Mouse (Mus musculus) v-Abl transformed pro-B cells (cell line): ENCODE measurements at regions not wholly inside any gene's neighbourhood (a gene's known extent, or its start where the extent isn't known, plus 50 kb on each side); places are given as distances from the start of the nearest gene placed in this dataset.

Source experiments
- in situ Hi-C, 2 experiments: fragments of 400-800 bp; cut with MboI; formaldehyde crosslinking; loops; one replicate each; pipeline ENCODE4 v1.15.1; 2025; ENCODE audit not compliant: unreplicated experiment in 2 of 2

DNA sequence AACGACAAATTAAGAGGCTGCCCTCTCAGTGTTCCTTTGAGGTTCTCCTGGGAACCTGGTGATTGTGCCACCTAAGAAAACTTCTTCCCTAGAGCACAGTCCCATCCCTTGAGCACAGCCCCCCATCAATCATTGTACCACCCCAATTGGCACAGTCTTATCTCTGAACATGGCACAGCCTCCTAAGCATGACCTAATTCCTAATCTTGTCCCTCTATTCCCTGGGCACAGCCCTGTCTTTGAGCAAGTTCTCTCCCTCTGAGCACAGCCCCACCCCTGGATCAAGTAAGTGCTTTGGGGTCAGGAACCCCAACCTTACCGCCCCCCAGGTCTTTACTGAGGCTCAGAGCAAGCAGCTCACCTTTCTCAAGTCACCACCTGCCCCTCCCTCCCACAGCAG is 173.6 kb upstream of the Irx3 start:
- in situ Hi-C loops, result no loop called here

DNA sequence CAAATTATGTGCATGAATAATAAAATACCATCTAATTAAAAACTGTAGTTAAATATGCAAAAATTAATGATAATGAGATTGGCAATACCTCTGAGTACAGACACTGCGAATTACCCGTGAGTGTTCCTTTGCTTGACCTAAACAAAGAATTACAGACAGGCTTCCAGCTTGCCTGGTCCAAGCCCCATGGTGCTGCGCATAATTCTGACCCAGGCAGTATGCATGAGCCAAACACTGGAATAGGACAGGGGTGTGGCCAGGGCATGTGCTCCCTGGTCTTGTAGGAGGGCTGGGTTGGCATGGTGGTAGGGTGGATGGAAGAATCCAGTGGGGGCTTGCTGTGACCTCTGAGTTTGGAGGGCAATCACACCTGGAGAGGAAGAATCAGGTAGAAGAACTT is 172.8 kb upstream of the Irx3 start:
- in situ Hi-C loops, result no loop called here

DNA sequence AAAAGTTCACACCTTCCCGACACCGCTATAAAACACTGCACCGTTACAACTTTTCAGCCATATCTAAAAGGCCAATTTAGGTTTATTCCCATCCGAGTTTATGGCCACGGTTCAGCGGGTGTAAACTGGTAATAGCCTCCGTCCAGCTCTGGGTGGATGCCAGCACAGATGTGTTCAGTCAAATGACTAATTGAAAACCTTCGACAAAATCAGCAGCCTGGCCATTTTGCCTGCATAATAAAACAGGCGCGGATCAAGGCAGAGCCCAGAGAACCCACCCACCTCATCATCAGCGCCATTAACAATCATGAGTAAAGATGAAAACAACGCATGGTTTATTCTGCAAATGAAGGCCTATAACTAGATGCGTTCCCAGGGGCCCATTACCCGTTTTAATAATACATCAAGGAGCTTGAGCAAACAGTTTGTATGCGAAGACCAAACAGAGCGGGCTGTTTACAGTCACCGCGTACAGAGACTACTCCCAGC is 172.1 kb upstream of the Irx3 start:
- in situ Hi-C loops, result no loop called here

DNA sequence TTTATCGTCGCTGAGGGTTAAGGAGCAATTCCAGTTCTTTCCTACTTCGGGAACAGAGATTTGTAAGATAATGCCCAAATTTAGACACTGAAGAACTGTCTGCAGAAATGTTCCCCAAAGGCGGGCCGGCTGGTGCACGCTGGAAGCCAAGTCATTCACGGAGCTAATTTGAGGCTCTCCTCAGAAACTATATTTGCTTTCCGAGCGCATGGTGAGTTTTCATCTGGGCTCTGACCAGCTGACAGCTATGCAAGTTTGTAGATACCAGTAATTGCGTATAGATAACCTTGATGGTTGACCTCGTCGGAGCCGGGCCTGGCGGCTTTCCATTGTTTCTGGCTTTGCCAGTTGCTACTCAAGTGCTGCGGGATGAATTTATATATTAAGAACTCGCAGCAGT is 165.5 kb upstream of the Irx3 start:
- in situ Hi-C loops, result no loop called here

DNA sequence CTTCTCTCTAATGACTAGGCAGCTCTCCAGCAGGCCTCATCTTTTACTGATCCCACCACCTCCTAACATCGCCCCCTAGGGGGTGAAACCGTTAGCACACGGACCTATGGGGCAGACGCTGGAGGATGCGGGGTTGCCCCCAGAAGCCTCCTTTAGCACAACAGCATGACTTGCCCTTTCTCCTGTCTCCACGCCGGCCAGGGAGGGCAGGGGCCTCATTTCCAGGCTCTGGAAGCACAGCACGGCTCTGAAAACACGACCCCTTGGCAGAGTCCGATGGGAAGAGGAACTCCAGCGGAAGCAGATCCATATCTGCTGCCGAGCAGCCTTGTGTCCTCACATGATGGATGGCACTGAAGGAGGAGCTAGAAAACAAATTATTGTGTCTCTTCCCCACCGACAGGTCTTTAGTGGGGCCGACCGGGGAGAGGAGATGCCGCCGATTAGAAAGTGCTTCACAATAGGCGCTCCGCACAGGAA is 165.1 kb upstream of the Irx3 start:
- in situ Hi-C loops, result no loop called here

DNA sequence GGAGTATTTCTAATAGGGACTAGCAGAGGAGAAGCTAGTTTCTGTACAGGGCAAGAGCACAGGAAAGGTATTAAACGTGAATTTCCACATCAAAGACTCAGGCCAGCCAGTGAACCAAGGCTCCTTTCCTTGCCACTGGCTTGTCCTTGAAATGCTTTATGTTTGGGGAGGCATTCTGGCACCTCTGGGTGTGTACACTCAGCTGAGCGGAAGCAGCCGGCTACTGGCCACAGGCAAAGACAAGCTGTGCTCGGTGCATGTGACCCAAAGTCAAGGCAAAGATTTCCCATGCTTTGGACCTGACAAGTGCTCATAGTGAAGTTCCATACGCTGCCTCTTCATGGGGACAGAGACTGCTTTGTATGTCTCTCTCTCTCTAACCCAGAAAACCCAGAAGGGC is 159.8 kb upstream of the Irx3 start:
- in situ Hi-C loops, result no loop called here

DNA sequence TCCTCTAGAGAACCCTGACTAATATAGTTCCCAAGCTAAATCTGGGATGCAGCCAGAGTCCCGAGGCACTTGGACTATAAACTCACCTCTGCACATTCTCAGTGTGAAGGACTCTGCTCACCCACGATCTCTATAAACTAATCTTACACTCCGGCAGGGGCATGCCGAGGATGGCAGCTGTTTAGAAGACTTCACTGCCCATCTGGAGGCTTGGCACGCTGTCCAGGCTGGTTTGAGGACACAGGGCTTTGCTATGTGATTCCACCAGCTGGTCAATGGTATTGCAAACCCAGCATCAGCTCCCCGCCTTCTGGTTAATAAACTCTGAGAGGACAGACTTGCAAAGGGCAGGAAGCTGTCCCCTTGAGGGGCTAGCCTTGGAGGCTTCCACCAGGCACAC is 153.3 kb upstream of the Irx3 start:
- in situ Hi-C loops, result no loop called here

DNA sequence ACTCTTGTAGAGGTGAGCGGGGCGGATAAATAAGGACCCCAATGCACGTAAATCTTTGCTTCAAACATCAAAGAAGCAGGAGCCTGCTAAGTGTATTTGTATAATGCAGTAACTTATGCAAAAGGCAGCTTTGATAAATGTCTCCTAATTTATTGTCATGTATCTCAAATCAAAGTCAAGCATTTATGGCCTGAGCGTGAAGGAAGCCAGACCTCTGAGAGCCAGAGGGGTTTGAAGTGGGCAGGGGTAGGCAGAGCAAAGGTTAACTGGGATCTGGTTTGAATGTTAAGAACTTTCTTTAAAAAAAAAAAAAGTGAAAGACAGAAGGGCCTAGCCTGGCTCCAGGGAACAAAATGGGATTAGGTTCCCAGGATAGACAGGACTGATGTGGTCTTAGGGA is 151.1 kb upstream of the Irx3 start:
- in situ Hi-C loops, result no loop called here

DNA sequence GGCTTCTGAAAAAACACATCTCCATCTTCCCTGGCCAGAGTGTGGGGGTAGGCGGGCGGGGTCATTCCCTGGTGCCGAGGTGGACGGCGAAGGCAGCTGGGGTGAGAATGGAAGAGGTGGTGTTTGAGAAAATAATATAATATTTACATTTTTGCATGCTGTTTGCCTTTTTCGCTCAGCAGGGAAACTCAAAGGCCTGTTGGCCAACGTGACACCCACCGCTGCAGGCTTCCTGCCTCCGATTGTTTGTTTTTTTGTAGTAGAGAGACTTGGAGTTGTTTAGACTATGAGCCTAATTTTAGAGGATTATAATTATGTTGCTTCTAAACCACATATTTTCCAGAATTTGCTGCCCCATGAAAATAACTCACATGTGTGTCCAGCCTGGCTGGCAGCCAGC is 147.2 kb upstream of the Irx3 start:
- in situ Hi-C loops, result no loop called here

DNA sequence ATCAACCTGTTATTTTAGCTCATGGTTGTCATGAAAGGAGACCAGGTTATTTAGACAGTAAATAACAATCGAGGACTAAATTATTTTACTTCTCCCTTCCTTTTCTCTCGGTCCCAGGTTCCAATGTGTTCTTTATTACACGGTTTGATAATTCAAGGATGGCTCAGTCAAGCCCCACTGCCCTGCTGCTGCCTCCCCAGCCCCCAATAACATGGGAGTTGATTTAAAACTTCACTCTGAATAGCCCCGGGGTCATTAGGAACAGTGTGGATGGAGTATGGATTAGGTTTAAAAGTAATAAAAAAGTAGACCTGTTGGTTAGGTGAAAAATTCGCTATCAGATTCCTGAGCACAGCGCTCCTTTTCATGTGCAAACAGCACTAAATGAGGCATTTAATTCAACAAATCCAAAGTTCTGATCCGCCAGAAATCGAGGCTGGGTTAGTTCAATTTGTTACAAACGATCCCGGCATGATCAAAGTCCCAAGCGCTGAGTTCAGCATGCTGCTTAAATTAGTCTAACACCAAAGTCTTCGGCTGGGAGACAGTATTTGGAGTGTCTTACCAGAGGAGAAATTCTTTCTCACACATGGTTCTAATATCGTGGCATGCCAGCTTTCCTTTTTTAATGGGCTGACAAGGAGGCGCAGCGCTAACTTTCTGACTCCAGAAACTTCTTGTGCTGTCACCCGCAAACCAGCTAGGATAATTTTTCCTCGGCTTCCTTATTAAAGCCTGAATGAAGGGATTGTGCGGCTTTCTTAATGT is 146.5 kb upstream of the Irx3 start:
- in situ Hi-C loops, result no loop called here

DNA sequence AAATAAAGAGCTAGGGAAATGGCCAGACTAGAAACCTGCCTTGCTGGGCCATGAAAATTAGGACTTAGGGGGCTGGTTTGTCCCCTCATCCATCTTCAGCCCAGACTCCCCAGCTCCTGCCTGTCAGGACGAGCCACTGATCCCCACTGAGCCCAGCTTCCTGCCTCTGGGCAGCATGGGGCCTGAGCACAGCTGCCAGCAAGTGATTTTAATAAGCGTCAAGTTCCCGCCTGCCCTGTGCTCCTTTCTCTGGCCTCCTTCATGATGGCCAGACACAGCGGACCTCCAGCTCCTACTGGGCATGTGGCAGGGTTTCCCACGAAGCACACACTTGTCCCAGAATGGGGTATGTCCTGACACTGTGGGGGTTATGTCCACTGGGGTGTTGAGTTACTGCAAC is 139.1 kb upstream of the Irx3 start:
- in situ Hi-C loops, result no loop called here

DNA sequence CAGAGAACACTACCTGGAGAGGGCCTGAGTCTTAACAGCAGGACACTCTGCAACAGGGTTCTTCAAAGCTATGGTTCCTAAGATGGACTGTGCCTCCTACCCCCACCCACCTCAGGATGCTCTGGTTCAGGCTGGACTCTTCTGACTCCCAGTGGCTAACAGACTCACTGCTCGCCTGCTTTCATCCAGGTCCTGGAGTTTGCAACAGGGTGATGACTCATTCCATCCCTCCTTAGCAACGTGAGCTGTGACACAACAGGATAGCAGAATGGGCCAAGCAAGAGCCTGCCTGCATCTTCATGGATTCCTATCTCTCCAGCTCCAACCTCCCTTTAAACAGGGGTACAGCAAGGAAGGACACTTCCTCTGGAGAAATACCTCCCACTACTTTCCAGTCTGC is 135.4 kb upstream of the Irx3 start:
- in situ Hi-C loops, result no loop called here

DNA sequence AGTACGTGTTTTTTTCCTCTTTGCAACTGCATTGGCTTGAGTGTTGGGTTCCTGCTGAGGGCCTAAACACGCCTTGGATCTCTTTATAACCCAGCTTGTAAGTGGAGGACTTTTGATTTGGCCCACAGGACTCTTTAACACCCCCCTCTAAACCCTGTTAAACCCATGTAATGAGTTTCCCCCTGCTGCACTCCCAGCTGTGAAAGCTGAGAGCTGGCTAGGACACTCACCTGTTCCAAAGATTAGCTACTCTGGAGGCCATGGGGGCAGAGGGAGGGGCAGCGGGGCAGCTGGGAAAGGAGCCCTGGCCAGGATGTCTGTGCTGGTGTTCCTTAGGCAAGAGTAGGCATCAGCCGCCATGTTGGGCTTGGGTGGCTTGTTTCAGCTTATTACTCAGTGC is 128.7 kb upstream of the Irx3 start:
- in situ Hi-C loops, result no loop called here

DNA sequence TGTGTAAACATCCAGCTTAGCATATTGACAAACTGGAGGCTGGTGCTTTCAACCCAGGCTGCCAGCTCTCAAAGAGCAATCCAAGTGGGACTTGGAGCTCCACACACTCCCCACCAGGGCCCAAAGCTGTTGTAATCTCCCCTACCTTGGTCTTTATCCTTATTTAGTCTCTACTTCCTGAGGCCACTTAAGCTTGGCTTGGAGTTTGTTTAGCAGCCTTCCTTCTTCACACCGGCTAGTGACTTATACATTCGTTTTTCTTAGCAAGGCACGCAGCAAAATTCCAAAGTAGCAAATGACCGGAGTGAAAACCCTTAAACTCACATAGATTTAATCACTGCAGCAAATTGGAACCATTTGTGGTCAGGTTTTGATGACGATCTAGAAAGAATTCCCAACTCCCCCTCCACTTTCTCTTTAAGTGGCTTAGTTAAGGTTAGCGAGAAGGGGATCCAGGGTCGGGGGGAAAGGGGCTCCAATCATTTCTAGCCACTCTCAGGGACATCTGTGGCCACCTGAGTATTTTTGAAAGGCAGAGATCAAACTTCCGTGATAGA is 124.2 kb upstream of the Irx3 start:
- in situ Hi-C loops, result no loop called here

DNA sequence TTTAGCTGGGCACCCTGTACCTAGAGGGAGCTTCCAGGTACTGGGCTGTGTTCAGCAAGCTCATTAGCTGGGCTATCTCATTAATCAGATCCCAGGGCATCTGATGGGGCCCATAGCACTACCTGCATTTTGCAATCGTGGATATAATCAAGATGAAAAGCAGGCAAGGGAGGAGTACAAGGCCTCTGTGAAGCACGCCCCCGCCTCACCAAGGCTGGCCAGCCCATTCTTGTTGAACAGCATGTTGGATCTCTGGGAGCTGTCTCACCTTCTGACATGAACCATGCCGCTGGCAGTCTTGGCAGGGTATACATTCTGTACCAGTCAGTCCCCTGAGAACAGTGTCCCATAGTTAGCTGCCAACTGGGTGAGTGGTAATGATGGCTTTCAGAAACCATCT is 122.3 kb upstream of the Irx3 start:
- in situ Hi-C loops, result no loop called here

DNA sequence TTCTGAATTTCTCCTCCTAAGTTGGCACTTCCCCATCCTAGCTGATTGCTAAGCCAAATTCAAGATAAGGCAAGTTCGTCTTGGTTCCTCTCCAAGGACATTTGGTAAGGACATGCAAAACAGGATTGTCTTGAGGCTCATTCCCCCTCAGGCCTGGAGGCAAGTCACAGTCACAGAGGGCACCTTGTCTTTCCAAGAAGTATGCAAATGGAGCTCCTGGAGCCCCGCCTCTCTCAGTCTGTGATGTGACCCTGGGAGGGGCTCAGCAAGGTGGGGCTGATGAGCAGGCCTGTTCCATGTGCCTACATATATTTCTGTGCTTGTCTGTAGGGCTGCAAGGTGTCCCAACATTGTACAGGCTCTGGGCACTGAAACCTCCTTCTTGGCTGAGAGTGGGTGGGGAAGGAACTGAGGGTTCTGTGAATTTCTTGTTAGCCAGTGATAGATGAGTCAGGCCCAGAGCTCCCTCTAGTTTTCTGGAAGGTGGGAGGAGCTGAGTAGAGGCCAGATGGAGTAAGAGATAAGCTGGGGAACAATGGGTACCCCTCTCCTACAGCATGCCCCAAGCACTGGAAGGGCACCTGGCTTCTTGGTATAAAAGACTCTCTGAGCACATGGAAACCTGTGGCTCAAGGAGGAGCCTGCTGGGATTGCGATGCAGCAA is 120.5 kb upstream of the Irx3 start:
- in situ Hi-C loops, result no loop called here

DNA sequence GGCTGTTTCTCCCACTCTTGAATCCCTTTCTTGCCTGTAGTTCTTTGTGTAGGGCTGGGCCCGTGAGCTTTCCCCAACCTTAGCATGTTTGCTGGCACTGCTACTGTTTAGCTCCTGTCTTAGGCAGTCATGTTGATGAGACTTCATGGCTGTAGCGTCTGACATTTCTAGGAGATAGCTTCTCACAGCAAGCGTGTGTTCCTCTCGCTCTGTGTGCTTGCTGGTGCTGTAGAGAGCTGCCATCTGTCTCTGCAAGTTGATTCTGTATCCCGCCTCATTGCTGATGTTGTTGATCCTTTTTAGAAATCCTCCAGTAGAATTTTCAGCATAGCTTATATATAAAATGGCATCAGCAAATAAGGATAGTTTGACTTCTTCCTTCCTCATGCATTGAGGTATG is 116.0 kb upstream of the Irx3 start:
- in situ Hi-C loops, result no loop called here

DNA sequence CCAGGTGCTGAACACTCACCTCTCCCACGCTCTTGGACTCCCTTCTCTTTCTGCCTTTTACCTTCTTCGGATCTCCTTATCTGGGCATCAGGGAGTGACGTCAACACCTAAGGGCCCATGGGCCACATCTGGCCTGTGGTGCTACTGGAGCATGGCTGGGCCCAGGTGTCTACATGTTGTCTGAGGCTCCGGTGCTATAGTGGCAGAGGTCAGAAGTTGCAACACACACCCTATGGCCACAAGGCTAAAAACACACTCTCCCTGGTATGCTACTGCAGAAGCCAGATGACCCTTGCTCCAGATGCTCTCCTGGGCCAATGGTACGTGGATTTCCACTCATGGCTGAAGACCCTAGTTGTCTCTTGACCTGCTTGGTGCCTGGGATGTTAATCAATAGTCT is 112.1 kb upstream of the Irx3 start:
- in situ Hi-C loops, result no loop called here

DNA sequence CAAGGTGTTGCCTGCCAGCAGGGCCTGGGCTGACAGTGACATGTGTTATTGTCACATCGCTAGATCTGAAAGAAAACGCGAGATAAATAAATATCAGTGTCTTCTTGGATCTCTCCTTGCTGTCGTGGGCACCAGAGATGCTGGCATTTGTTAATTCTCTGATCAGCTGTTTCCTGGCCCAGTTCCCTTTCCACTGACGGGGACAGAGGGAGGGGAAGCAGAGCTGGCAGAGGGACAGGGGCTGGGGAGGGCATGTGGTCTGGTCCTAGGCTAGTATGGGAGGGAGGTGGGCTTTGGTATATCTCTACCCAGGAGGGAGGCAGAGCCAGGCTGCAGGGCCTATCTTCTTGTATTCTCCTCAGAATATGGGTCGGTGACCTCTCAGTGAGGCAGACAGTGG is 111.3 kb upstream of the Irx3 start:
- in situ Hi-C loops, result no loop called here

DNA sequence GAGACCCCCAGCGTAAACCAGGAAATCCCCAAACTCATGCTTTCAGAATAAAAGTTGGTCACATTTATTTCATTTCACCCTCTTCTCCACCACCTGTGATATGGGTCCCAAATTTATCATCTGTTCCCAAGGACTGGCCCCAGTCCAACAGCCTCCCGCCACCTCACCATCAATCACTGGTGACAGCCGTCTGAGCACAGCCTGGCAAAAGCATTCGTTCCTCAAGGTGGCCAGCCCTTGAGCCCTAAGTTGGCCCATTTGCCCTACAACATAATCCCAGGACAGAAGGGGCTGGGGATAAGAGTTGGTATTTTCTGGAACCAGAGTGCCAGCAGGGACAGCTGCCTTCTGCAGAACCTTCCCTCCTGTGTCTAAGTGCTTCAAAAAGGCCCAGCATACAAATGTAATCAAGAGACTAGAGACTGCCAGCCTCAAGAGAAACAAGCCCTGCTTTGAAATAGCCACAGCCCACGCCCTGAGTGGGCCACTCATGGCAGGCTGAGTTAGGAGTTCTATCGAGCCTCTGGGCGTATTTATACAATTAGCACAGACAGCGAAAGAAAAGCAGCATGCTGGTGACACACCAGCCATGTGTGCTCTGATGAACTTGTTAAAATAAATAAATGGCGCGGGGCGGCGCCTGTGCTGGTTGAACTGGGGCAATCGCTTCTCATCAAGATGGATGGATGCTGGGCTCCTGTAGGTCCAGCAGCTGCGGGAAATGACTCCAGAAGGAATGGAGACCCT is 107.9 kb upstream of the Irx3 start:
- in situ Hi-C loops, result no loop called here

DNA sequence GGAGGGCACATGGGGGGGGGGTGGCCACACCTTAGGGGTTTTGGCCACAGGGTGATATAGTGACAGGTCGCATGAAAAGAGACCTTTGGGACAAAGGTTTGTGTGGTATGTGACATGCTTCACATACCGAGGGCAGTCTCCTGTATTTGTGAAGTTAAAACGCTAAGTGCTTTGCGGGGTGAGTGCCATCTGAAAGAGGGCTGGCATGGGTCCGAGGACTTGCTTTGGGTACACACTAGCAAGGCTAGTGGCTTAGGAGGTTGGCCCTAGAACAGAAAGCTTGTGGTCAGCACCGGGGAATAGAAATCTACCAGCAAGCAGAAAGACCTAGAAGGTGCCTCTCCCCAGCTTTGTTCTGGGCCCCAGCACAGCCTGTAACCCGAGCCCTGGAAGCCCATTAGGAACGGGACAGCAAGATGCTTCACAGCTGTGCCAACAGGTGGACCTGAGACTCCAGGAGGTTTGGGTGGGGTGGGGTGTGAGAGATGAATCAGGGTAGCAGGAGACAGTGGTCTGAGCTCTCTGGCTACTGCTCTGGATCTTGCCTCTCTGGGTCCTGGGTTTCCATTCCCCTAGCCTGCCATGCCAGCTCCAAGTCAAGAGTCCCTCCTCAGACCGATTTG is 107.0 kb upstream of the Irx3 start:
- in situ Hi-C loops, result no loop called here
